Mouse (Mus musculus) embryonic facial prominence, embryonic 10.5 days (tissue): ENCODE measurements around the gene Snrnp25. TPM values are rescaled to one million over a fixed set of nuclear protein-coding genes. Genes with fewer than 3 reads are reported as not detected.

Experiments
- DNase-seq: peaks from one replicate; pipeline ENCODE4 v3.0.0-alpha.2; 2017; ENCODE audit warnings: low spot score
- H3K27ac ChIP-seq: fragments of 300-500 bp; sonication (generic); replicated peaks from 2 replicates; pipeline ENCODE4 v1.5.1; 2016; ENCODE audit warnings: mild to moderate bottlenecking
- H3K27me3 ChIP-seq: fragments of 300-500 bp; sonication (generic); replicated peaks from 2 replicates; pipeline ENCODE4 v1.6.1; 2016; ENCODE audit warnings: low read depth, mild to moderate bottlenecking; ENCODE audit not compliant: poor library complexity, severe bottlenecking
- H3K36me3 ChIP-seq: fragments of 300-500 bp; sonication (generic); replicated peaks from 2 replicates; pipeline ENCODE4 v1.6.1; 2016; ENCODE audit warnings: mild to moderate bottlenecking, moderate library complexity
- H3K4me1 ChIP-seq: fragments of 300-500 bp; sonication (generic); 2 replicates; pipeline ENCODE4 v1.6.1; 2016
- H3K4me3 ChIP-seq: fragments of 300-500 bp; sonication (generic); 2 replicates; pipeline ENCODE4 v1.5.1; 2016; ENCODE audit warnings: mild to moderate bottlenecking, moderate library complexity
- H3K9me3 ChIP-seq: fragments of 300-500 bp; sonication (generic); 2 replicates; pipeline ENCODE4 v1.6.1; 2016; ENCODE audit warnings: mild to moderate bottlenecking
- WGBS: fragments of 180-500 bp; shearing (Covaris S2); methylation state at CpG from one replicate; pipeline ENCODE4 v1.1.7; 2016; 5-methylcytosine and 5-hydroxymethylcytosine counted together
- polyA plus RNA-seq: library from polyadenylated mRNA; unstranded; fragments of >200 nt; fragmentation: Nextera tagmentation; extraction: Ambion mirVana; gene quantifications from 2 replicates; pipeline ENCODE4 v1.2.1, GENCODE M21; 2016

Gene Snrnp25
- polyA plus RNA-seq, 1 experiment from 2014 or later, result 102 TPM

GRCm38 (mm10) chr11:32230220-32230619 is 25.0 kb downstream of the Snrnp25 start:
- H3K27ac ChIP-seq, result no peak overlapping the region
- no peak overlapping the region for H3K4me3 ChIP-seq
- no peak for DNase-seq
- peaks cover 73% of the 10 kb centered on the region for H3K36me3 ChIP-seq
- peaks cover 29% of the 10 kb centered on the region for H3K4me1 ChIP-seq
- 83% methylated on average over 4 of the region's 4 CpGs for WGBS
- no peaks in the 10 kb centered on the region for H3K9me3 ChIP-seq
- H3K27me3 ChIP-seq, result no peaks in the 10 kb centered on the region

GRCm38 (mm10) chr11:32231125-32231524 is 25.9 kb downstream of the Snrnp25 start:
- Histone ChIP-seq H3K4me1 (peaks cover 20% of the 10 kb centered on the region), H3K4me3 (no peak overlapping the region), H3K27me3 (no peaks in the 10 kb centered on the region), H3K36me3 (peaks cover 82% of the 10 kb centered on the region), H3K27ac (no peak overlapping the region), H3K9me3 (no peaks in the 10 kb centered on the region)
- WGBS, result 90% methylated on average over 2 of the region's 2 CpGs
- DNase-seq, result no peak

GRCm38 (mm10) chr11:32232848-32233247 is 27.6 kb downstream of the Snrnp25 start:
- Histone ChIP-seq H3K27me3 (no peaks in the 10 kb centered on the region), H3K9me3 (no peaks in the 10 kb centered on the region), H3K27ac (no peak overlapping the region), H3K36me3 (peaks cover 98% of the 10 kb centered on the region), H3K4me1 (peaks cover 6% of the 10 kb centered on the region; the same call in 1 of the 2 replicates), H3K4me3 (no peak overlapping the region)
- 81% methylated on average over 10 of the region's 10 CpGs for WGBS
- no peak for DNase-seq

GRCm38 (mm10) chr11:32233895-32234294 is 28.7 kb downstream of the Snrnp25 start:
- no peak overlapping the region for H3K27ac ChIP-seq
- 0 out of 2 replicates have a peak, but pooled peaks cover 6% of the 10 kb centered on the region for H3K4me1 ChIP-seq
- no peak for DNase-seq
- no peaks in the 10 kb centered on the region for H3K27me3 ChIP-seq
- peaks cover 99% of the 10 kb centered on the region for H3K36me3 ChIP-seq
- no peaks in the 10 kb centered on the region for H3K9me3 ChIP-seq
- WGBS, result 91% methylated on average over 3 of the region's 3 CpGs
- H3K4me3 ChIP-seq, result no peak overlapping the region

- Histone ChIP-seq H3K36me3 (peaks cover 97% of the 10 kb centered on the region), H3K9me3 (no peaks in the 10 kb centered on the region), H3K4me1 (0 out of 2 replicates have a peak, but pooled peaks cover 6% of the 10 kb centered on the region), H3K27ac (no peak overlapping the region), H3K4me3 (no peak overlapping the region), H3K27me3 (no peaks in the 10 kb centered on the region)
- 93% methylated on average over 6 of the region's 6 CpGs for WGBS
- no peak for DNase-seq
These were observed 29.7 kb downstream of the Snrnp25 start for GRCm38 (mm10) chr11:32234816-32235485.

GRCm38 (mm10) chr11:32235646-32236045 is 30.4 kb downstream of the Snrnp25 start:
- Histone ChIP-seq H3K4me1 (0 out of 2 replicates have a peak, but pooled peaks cover 6% of the 10 kb centered on the region), H3K27me3 (no peaks in the 10 kb centered on the region), H3K36me3 (peaks cover 97% of the 10 kb centered on the region), H3K4me3 (no peak overlapping the region), H3K27ac (no peak overlapping the region), H3K9me3 (no peaks in the 10 kb centered on the region)
- no peak for DNase-seq
- 85% methylated on average over 3 of the region's 3 CpGs for WGBS

- H3K27me3 ChIP-seq, result no peaks in the 10 kb centered on the region
- DNase-seq, result no peak
- no peak overlapping the region for H3K27ac ChIP-seq
- peaks cover 97% of the 10 kb centered on the region for H3K36me3 ChIP-seq
- 0 out of 2 replicates have a peak, but pooled peaks cover 6% of the 10 kb centered on the region for H3K4me1 ChIP-seq
- no peaks in the 10 kb centered on the region for H3K9me3 ChIP-seq
- no peak overlapping the region for H3K4me3 ChIP-seq
- 80% methylated on average over 2 of the region's 2 CpGs for WGBS
These were observed 30.9 kb downstream of the Snrnp25 start for GRCm38 (mm10) chr11:32236132-32236531.

GRCm38 (mm10) chr11:32236712-32237410 is 31.6 kb downstream of the Snrnp25 start:
- 0 out of 2 replicates have a peak, but pooled peaks cover 6% of the 10 kb centered on the region for H3K4me1 ChIP-seq
- 60% methylated on average over 9 of the region's 9 CpGs for WGBS
- H3K36me3 ChIP-seq, result peaks cover 97% of the 10 kb centered on the region
- no peaks in the 10 kb centered on the region for H3K9me3 ChIP-seq
- H3K4me3 ChIP-seq, result no peak overlapping the region
- no peaks in the 10 kb centered on the region for H3K27me3 ChIP-seq
- no peak overlapping the region for H3K27ac ChIP-seq
- DNase-seq, result peak; percentile 63

- Histone ChIP-seq H3K4me1 (0 out of 2 replicates have a peak, but pooled peaks cover 6% of the 10 kb centered on the region), H3K27me3 (no peaks in the 10 kb centered on the region), H3K4me3 (no peak overlapping the region), H3K36me3 (peaks cover 97% of the 10 kb centered on the region), H3K9me3 (no peaks in the 10 kb centered on the region), H3K27ac (no peak overlapping the region)
- 91% methylated on average over 3 of the region's 3 CpGs for WGBS
- no peak for DNase-seq
These were observed 32.2 kb downstream of the Snrnp25 start for GRCm38 (mm10) chr11:32237411-32237795.

GRCm38 (mm10) chr11:32238093-32238860 is 33.1 kb downstream of the Snrnp25 start:
- Histone ChIP-seq H3K9me3 (no peaks in the 10 kb centered on the region), H3K4me1 (0 out of 2 replicates have a peak, but pooled peaks cover 2% of the 10 kb centered on the region), H3K4me3 (no peak overlapping the region), H3K27ac (no peak overlapping the region), H3K27me3 (no peaks in the 10 kb centered on the region), H3K36me3 (peaks cover 97% of the 10 kb centered on the region)
- DNase-seq, result peak; percentile 70
- WGBS, result 70% methylated on average over 5 of the region's 5 CpGs

GRCm38 (mm10) chr11:32241391-32241790 is 36.2 kb downstream of the Snrnp25 start:
- H3K4me1 ChIP-seq, result peaks cover 16% of the 10 kb centered on the region
- H3K9me3 ChIP-seq, result no peaks in the 10 kb centered on the region
- H3K27ac ChIP-seq, result no peak overlapping the region
- no peak overlapping the region for H3K4me3 ChIP-seq
- peaks cover 95% of the 10 kb centered on the region for H3K36me3 ChIP-seq
- DNase-seq, result no peak
- H3K27me3 ChIP-seq, result no peaks in the 10 kb centered on the region

- Histone ChIP-seq H3K27me3 (no peaks in the 10 kb centered on the region), H3K4me3 (no peak overlapping the region), H3K36me3 (peaks cover 95% of the 10 kb centered on the region), H3K9me3 (no peaks in the 10 kb centered on the region), H3K27ac (no peak overlapping the region), H3K4me1 (peaks cover 14% of the 10 kb centered on the region)
- WGBS, result 90% methylated on average over 3 of the region's 3 CpGs
- DNase-seq, result no peak
These were observed 37.0 kb downstream of the Snrnp25 start for GRCm38 (mm10) chr11:32242209-32242608.
